Mouse (Mus musculus): ENCODE measurements around the gene Gm11096.
A peak's percentile ranks its signal among the peaks of the same experiment; 100 is the strongest.

The Gm11096 gene

DNA sequence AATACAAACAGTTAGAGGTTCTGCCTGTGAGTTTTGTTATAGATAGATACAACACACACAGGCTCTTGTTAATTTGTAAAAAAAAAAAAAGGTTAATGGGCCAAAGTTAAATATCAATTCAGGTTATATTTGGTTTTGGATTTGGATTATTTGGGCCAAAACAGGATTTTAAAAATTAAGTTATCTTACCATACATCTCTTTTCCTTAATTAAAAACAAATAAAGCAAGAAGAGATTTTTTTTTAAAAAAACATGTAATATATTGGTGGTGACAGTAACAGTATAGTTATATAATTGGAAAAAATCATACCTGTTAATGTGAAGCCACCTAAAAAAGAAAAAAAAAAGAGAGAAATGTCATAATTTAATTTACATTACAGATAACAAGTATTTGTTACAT, at the start of gene Gm11096:
Gene Gm11096 (plus strand): TSS at position 301 of the 400 bp plus-strand sequence.
- DNase-seq, result no peak

DNA sequence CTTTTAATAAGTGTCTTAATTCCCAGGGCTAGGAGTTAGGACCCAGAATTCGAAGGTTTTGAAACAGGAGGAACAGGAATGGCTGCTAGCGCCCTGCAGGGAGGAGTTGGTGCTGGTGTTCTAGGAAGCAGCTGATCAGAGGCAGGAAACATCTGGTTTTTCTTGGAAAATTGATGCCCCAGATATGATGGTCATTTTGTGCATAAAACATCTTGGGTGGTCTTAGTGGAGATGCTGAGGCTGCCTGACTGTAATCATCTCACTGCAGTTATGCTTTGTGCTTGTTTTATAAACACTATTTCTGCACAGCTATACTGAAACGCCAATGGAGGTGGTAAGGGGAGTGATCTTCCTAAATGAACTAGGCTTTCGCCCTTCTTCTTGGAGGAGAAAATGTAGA, 48.5 kb upstream of the Gm11096 start:
- DNase-seq, result no peak

DNA sequence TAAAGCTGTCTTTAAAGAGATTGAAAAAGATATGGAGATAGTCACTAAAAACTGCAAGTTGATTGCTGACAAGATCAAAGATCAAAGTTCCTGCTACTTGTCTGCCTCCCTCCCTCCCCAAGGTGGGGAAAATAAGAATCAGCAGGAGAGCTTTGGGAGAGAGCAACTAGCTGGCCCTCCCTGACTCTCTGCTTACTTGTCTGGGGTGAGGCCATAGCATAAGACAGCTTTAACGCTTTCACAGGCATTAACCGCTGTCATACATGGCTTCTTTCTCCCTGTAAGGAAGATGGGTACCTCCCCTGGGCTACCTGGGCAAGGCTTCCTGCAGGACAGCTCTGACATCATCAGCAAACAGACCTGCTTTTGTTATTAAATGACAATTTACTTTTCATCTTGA, 47.4 kb upstream of the Gm11096 start:
- no peak for DNase-seq

DNA sequence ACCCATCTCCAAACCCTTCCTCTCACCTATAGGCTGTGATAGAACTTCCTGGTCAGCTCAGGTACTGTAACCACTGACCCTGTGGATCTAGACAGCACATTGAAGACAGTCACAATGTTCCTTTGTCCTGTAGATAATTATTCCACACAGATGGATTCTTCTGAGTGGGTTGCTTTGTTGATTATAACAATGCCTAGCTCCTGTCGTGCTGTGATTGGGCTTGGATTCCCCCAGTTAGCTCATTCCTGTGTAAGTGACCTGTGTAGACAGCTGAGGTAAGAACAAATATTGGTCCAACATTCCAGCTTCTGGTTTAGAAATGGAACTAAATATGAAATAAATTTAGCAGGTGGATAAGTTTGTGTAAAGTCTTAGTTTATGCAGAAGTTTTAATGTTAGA, 44.1 kb upstream of the Gm11096 start:
- no peak for DNase-seq

DNA sequence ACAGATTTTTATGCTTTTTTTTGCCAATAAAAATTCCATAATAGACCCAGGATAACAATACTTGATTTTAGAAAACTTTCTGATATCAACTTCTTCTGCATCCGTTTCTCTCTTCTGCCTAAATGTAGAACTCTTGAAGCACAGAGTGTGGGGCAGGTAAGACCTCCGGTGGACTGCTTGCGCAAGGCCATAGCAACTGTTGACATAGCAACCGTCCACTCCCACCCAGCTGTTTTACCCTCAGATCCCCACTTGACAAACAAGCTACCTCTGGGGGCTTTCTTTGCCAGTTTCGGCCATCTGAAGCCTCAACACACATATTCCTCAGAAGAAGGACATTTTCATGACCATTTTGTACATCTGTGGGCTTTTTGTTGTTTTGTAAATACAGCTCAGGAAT, 41.2 kb upstream of the Gm11096 start:
- no peak for DNase-seq

DNA sequence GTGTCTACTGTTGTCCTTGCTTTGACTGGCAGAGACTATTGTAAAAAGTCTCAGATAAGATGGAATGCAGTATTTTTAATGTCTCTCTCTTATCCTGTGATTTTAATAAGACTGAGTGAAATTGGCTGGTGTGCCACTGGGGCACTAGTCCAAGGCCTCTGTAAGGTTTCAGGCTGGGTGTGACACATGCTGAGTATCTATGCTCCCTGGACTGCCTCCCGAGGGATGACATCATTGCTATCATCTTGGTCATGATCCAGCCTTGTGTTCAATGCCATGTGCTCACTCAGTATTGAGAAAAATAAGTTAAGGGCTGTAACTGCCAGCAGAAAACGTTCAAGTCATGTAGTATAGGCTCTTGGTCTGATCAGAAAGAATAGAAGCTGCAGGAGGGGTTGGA, 38.9 kb upstream of the Gm11096 start:
- DNase-seq, result no peak

DNA sequence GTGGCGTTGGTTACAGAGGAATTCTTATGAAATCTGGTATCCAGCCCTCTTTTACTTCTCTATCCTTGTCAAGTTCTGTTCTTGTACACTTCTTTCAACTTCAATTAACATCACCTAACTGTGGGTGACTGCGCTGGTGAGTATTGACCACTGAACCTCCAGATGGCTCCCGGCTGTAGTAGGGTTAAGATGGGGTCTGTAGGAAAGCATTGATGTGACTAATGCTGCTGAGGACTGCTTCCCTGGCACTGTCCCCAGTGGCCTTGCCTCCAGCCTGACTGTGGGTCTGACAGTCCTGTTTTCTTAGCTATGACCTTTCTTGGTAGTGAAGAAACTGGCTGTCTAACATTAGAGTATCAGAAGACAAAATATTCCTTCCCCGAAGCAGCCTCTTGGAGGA, 38.4 kb upstream of the Gm11096 start:
- no peak for DNase-seq

DNA sequence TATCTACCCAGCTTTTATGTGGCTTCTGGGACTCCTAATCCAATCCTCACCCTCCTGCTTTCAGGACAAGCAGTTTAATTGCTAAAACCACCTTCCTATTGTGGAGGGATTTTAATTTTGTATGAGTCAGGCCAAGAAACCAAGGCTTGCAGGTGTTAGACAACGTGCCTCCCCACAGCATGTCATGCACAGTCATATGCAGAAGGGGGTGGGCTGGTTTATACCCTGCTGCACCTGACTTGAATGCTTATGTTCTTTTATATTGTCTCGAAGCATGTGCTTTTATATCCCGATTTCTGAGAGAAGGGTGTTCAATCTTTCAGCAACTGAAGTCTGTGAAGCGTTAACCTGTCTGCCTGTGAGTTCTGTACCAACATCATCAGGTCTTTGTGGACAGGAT, 37.3 kb upstream of the Gm11096 start:
- DNase-seq, result no peak

DNA sequence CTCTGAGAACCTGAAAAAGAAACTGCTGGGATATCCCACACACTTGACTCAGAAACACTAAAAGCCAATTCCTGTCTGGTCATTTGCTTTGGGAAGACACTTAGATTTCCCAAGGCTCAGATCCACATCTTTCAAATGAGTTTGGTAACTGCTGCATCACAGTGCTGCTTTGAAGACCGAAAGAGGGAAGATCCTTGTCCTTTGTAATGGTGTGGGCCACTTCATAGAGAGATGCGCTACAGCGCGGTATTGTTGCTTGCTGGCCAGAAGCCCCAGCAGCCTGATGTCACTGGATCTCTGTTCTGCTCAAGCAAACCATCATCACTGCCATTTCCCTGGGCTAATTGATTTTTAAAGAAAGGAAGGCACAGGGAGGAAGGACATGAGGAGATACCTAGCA, 28.8 kb upstream of the Gm11096 start:
- DNase-seq, result no peak

DNA sequence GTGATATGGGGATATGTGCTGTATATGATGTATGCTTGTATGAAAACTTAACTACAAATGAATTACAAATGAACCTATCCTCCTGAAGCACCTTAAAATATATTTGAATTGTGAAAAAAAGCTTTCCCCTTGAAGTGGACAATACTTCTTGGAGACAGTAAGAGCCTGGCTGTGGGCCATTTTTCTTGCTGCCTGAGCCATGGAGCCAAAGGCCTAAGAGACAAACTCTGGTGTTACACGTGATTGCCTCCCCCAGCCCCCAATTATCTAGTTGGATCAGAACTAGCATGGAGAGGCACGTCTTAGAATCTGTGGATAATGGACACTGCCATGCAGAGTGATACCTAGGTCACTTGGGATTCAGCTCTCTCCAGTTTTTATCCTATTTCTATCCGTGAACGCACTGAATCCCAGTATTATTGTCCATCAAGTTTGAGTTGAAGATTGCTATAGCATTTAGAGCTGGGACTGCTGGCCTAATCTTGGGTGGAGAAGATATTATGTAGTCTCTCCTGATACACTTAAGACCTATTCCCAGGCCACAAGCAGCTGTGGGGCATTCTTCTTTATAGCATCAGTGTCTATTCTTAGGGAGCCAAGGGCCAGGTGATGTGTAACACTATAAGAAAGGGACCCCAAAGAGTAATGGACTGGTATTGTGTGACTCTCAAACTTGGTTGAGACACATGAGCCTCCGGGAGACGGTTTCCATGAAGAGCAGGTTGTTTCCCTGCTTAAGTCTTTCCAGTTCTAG, 25.0 kb upstream of the Gm11096 start:
- no peak for DNase-seq

DNA sequence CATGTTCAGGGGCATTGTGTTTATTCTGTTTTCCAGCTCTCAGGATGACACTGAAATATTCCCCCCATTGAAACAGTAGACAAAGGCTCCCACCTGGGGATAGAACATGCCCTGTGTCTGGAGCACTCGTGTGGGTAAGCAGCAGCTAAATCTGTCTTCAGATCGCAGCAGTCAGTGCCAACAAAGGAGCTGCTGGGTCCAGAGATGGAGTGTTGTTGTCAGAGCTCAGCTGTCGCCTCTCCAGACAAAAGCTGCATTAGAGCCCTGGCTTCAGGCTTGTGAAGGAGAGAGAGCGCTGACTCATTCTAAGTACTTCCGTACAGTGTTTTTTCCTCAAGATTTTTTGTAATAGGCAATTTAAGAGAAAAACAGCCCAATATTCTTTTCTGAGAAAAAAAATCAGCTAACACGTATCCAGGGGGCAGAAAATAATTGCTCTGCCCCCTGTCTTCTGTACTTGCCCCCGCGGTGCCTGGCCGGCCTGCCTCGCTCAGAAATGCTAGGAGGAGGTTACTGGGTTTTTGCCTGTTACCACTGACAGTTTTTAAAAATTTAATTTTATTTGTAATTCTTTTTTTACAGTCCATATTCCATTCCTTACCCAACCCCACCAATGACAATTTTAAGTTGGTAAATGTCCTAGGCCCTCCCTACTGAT, 21.6 kb upstream of the Gm11096 start:
- DNase-seq, result no peak

DNA sequence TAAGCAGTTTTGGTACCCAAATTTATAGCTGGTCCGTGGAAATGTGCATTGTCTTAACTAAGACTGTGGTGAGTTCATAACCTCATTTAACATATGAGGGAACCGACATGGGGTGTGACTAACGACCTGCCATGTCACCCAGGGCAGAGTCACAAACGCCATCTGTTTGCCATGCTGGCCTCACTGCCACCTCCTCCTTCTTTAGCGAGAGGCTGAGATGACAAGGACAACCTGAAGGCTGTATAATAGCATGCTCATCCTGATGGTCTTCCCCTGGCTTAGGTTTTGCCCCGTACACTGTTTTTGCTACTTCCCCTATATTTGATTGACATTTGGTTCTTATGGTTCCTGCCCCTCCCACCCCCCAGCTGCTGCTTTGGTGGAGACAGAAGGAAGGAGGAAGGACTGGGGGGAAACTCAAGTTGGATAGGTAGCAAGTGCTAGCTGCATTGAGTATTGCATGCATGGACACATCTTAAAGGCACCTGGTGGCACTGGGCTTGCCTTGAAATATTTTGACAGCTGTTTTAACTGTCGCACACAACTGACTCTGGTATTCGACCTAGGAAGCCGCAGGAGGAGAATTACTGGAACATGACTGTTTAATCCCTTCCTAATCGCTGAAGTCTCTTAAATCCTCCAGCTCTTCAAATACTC, 17.2 kb upstream of the Gm11096 start:
- DNase-seq, result no peak

DNA sequence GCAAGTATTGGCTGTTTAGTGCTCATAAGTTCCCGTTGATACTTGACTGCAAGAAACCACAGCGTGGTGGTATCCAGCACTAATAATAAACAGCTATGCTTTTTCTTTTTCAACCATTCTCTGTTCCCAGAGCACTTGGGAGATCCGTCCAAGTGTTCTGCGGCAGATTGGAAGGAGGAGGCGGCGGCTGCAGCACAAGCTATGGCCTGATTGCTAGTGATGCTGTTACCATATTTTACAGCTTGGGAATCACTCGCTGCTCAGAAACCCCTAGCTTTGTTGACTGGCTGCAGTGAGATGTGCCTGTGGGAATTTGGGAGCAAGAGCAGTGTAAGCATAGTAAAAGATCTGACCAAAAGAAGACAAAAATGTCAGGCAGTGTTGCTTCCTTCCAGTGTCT, 14.3 kb upstream of the Gm11096 start:
- DNase-seq, result no peak

DNA sequence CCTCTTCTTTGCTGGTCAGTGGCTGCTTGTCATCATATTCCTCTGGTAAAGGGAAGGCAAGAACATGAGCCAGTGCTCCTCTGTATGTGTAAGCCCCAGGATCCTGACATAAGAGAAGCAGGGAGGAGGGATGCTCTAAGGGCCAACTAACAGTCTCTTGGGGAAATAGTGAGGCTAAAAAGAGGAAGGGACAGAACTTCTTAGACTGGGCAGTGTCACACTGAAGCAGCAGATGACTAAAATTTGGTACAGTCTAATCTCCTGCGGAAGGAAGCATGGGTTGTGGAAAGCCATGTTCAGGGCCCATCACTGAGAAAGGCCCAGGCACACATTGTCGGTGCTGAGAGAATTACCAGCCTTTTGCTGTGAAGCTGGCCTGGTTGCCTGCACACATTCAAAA, 8.8 kb upstream of the Gm11096 start:
- DNase-seq, result no peak

DNA sequence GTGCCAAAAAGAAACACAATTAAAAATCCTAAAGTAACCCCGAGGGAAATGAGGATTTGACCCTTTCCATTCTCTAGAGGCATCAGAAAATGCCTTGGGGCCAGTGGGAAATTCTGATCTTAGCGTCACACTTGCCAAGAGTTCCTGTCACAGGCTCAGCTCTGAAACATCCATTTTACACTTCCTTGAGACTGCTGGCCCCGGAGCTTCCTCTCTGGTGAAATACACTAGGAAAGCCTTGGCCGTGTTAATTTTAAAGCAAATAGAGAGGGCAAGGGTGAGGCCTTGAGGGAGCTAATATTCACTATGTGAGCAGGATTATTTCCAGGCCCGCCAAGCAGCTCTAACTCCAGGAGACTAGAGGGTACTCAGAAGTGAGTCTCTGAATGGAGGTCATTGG, 8.4 kb upstream of the Gm11096 start:
- DNase-seq, result peak; percentile 17

DNA sequence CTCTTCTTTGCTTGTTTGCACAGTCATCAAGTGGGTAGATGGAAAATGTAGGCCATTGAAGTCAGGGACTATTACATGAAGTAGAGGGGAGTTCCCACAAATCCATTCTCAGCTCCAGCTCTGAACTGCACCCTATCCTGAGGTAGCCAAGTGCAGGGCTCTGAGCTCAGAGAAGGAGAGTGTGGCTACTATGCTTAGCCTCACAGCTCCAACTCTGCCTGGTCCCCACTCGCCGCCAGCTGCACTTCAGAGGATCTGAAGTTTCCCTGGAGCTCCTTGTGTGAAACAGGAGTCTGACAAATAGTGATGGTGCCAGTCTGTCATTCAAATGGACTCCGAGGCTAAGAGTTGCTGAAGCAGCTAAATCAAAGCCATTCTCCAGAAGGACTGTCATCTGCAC, 13.7 kb downstream of the Gm11096 start:
- DNase-seq, result no peak

DNA sequence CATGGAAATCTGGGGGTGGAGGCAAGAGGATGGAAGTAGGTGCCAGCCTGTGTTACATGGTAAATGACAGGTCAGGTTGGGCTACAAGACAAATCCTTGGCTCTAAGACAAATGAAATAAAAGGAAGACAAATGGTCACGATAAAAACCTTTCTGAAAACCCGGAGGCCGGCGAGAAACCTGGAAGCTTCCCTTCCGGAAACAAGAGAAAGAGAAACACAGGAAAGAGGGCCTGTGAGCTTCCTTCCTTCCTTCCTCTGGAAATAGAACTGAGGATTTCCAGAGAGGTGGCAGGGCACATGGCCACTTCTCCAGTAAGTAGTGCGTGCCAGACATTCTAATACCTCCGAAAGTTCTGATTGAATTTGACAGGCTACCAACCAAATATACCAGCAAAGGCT, 14.4 kb downstream of the Gm11096 start:
- no peak for DNase-seq

DNA sequence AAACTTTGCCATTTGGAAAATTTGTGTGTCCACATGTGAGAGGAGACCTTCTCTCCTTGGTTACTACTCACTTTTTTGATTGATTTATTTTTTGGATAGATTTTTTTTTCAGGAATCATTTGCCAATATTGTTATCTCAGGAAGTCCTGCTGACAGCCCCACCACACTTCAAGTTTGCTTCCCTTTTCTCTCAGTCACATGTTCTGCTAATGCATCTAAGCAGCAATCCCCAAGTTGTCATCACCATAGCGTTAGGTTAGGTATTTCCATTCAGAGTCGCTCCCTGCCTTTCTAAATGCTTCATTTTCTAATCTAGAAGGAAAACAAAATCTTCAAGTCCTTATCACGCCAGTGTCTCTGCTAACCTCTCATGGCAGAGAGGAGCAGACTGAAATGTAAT, 17.8 kb downstream of the Gm11096 start:
- DNase-seq, result no peak

DNA sequence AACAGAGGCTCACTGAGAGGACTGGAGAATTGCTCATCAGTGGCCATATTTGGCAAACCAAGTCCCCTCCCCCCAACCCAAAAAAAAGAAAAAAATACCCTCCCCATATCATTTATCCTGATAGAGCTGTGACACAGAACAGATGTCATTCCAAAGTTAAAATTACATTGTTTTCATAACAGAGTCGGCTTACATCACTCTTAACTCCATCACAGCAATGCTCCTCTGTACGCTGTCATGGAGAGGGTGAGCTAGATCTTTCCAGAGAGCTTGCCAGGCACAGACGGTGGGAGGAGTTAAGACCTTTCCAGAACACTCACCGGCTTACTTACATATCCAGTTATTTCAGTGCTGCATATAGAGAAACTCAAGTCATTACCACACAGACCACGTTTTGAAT, 27.4 kb downstream of the Gm11096 start:
- no peak for DNase-seq

DNA sequence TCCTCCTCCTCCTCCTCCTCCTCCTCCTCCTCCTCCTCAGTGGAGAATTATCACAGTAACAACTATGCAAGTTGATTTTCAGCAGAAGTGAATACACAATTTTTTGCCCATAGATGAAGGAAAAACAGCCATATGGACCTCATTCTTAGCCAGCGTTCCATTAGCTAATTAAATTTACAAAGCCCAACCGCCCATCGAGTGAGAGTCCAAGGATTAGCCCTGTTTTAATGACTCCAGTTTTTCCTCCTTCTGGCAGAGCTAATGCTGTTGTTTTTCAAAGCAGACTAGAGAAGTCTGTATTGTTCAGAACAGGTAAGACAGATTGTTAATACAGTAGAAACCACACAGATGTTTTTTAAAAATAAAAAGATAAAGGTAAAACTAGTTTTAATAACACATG, 31.8 kb downstream of the Gm11096 start:
- DNase-seq, result no peak

DNA sequence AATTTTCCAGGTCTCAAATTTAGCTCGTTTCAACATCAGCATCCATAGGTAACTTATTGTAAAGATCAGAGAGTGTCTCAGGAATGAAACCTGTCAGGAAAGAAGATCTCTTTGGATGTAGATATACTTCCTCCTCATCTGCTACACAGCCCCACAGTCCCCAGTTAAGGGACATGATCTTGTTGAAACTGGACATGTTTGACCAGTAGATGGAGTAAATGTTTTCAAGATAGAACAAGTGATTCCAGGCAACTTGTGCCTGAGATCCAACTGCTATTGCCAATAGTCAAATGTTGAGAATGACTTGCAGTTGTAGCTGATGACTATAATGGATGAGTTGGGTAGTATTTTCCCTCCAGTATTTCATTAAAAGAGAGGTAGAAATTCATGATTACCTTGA, 35.9 kb downstream of the Gm11096 start:
- DNase-seq, result no peak

DNA sequence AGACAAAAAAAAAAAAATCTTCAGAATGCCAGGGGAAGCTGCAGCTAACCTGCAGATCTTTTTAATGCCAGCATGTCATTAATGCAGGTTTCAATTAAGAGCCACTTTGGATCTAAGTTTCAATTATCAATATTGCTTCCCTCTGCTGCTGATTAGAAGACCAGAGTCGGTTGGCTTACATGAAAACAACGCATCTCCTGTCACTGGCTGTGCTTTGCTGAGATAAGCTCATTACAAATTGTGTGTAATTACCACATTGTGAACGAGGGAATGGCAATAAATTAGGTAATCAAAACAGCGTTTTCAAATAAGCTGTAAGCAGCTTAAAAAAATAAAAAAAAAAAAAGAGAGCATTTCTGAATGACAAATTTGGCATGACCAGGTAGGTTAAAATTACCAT, 38.2 kb downstream of the Gm11096 start:
- no peak for DNase-seq

DNA sequence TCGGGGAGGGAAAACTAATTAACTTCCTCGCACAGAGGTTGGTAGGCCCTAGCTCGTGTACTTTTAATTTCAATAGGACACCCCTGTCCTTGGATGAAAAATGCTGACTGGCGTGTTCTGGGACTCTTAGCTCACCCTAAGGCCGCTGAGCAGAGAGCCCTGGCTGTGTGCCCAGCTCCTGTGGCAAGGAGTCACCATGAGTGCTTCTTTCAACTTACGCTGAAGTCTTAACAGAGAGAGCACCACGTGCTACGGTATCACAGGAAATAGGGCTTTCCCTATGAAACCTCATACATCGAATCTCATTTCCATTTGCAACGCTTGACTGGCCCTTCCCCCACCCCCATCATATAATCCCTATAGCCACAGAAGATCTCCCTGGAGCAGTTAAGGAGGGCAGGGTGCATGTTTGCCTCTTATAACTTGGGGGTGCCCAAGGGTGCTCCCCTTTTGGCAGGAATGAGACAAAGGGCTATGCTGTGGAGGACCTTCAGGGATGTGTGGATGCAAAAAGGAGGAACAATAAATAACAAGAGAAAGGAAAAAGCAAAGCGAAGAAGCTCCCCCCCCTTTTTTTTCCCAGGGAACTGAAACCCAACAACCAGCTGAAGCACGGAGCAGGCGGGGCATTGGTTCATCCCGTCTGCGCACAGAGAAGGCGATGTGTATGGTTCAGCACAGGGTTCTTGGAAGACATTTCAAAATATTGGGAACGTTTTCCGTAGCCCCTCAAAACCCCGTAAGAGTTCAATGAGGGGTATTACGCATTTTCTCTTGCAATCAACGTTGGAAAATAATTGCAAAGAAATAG, 39.0 kb downstream of the Gm11096 start:
- DNase-seq, result peak; percentile 76
